Mouse (Mus musculus): Measurements from ENCODE around the gene Kctd17. TPM values are rescaled to one million over a fixed set of nuclear protein-coding genes. Genes with fewer than 3 reads are reported as not detected.
A peak's percentile ranks its signal among the peaks of the same experiment; 100 is the strongest.

Gene Kctd17
- polyA plus RNA-seq, 1 experiment: 90.6 TPM

- no peak overlapping the region for H3K27ac ChIP-seq (ENCODE audit: insufficient read depth, low read length)
- peak overlapping the region; percentile 63 for H3K4me3 ChIP-seq (ENCODE audit: insufficient read depth, low read length)
- H3K4me1 ChIP-seq (ENCODE audit: control insufficient read depth, insufficient read depth, low read length): peaks cover 3% of the 10 kb centered on the region; the same call in 1 of the 2 replicates
- TF ChIP-seq CTCF (IDR thresholded peaks at IDR 0.05; ENCODE audit: borderline replicate concordance, insufficient read depth, low read length) (no peak), POLR2A (IDR thresholded peaks at IDR 0.05; ENCODE audit: low read depth, low read length) (no peak)
Observed at GRCm38 (mm10) chr15:78429871-78430622, 1.7 kb downstream of the Kctd17 start.

GRCm38 (mm10) chr15:78430874-78431273 is 2.5 kb downstream of the Kctd17 start:
- peaks cover 3% of the 10 kb centered on the region; the same call in 1 of the 2 replicates for H3K4me1 ChIP-seq (ENCODE audit: control insufficient read depth, insufficient read depth, low read length)
- TF ChIP-seq POLR2A (IDR thresholded peaks at IDR 0.05; ENCODE audit: low read depth, low read length) (no peak), CTCF (IDR thresholded peaks at IDR 0.05; ENCODE audit: borderline replicate concordance, insufficient read depth, low read length) (no peak)
- H3K4me3 ChIP-seq (ENCODE audit: insufficient read depth, low read length): no peak overlapping the region
- no peak overlapping the region for H3K27ac ChIP-seq (ENCODE audit: insufficient read depth, low read length)

GRCm38 (mm10) chr15:78431541-78432121 is 3.3 kb downstream of the Kctd17 start:
- Histone ChIP-seq H3K27ac (ENCODE audit: insufficient read depth, low read length) (no peak overlapping the region), H3K4me3 (ENCODE audit: insufficient read depth, low read length) (no peak overlapping the region), H3K4me1 (ENCODE audit: control insufficient read depth, insufficient read depth, low read length) (peaks cover 3% of the 10 kb centered on the region; the same call in 1 of the 2 replicates)
- TF ChIP-seq POLR2A (IDR thresholded peaks at IDR 0.05; ENCODE audit: low read depth, low read length): no peak
- no peak for TF ChIP-seq CTCF (IDR thresholded peaks at IDR 0.05; ENCODE audit: borderline replicate concordance, insufficient read depth, low read length)

DNA sequence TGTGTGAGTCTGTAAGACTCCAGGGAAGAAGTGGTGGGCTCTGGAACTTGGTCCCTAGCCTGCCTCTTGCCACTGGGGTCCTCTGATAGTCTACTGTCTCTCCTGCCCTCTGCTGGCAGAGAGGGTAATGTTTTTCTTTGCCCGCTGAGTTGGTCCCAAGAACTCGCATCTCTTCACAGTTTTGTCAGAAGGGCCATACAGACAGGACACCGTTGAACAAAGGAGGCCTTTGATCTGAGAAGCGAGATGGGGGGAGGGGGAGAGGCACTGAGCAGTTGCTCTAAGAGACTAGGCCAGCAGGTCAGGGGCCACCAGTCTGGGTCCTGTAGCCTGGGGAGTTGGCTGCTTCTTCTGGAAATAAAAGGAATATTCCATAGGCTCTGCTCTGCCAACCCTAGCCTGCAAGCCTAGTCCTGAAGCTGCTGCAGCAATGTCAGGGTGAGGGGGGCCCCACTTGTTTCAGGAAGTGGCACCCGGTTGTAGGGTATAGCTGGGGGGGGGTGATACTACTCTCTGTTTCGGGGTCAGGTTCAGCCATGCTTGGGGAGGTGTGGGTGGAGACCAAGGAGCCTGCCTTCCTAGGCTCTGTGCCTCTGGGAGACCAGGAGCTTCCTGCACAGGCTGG is 6.6 kb downstream of the Kctd17 start:
- Histone ChIP-seq H3K4me3 (ENCODE audit: insufficient read depth, low read length) (no peak overlapping the region), H3K27ac (ENCODE audit: insufficient read depth, low read length) (no peak overlapping the region), H3K4me1 (ENCODE audit: control insufficient read depth, insufficient read depth, low read length) (peaks cover 3% of the 10 kb centered on the region)
- no peak for TF ChIP-seq CTCF (IDR thresholded peaks at IDR 0.05; ENCODE audit: borderline replicate concordance, insufficient read depth, low read length)

GRCm38 (mm10) chr15:78435681-78436080 is 7.3 kb downstream of the Kctd17 start:
- no peak overlapping the region for H3K4me3 ChIP-seq (ENCODE audit: insufficient read depth, low read length)
- no peak overlapping the region for H3K27ac ChIP-seq (ENCODE audit: insufficient read depth, low read length)
- no peaks in the 10 kb centered on the region; the same call in 1 of the 2 replicates for H3K4me1 ChIP-seq (ENCODE audit: control insufficient read depth, insufficient read depth, low read length)
- TF ChIP-seq POLR2A (IDR thresholded peaks at IDR 0.05; ENCODE audit: low read depth, low read length) (no peak), CTCF (IDR thresholded peaks at IDR 0.05; ENCODE audit: borderline replicate concordance, insufficient read depth, low read length) (no peak)

GRCm38 (mm10) chr15:78436380-78437192 is 8.2 kb downstream of the Kctd17 start:
- Histone ChIP-seq H3K4me1 (ENCODE audit: control insufficient read depth, insufficient read depth, low read length) (no peaks in the 10 kb centered on the region; the same call in 1 of the 2 replicates), H3K27ac (ENCODE audit: insufficient read depth, low read length) (peak overlapping the region; percentile 30; the same call in 1 of the 2 replicates), H3K4me3 (ENCODE audit: insufficient read depth, low read length) (no peak overlapping the region)
- TF ChIP-seq CTCF (IDR thresholded peaks at IDR 0.05; ENCODE audit: borderline replicate concordance, insufficient read depth, low read length) (no peak), POLR2A (IDR thresholded peaks at IDR 0.05; ENCODE audit: low read depth, low read length) (no peak)

GRCm38 (mm10) chr15:78437237-78438017 is 9.1 kb downstream of the Kctd17 start:
- peak overlapping the region; percentile 30 for H3K27ac ChIP-seq (ENCODE audit: insufficient read depth, low read length)
- no peaks in the 10 kb centered on the region; the same call in 1 of the 2 replicates for H3K4me1 ChIP-seq (ENCODE audit: control insufficient read depth, insufficient read depth, low read length)
- no peak overlapping the region for H3K4me3 ChIP-seq (ENCODE audit: insufficient read depth, low read length)
- TF ChIP-seq CTCF (IDR thresholded peaks at IDR 0.05; ENCODE audit: borderline replicate concordance, insufficient read depth, low read length): no peak
- TF ChIP-seq POLR2A (IDR thresholded peaks at IDR 0.05; ENCODE audit: low read depth, low read length): no peak

DNA sequence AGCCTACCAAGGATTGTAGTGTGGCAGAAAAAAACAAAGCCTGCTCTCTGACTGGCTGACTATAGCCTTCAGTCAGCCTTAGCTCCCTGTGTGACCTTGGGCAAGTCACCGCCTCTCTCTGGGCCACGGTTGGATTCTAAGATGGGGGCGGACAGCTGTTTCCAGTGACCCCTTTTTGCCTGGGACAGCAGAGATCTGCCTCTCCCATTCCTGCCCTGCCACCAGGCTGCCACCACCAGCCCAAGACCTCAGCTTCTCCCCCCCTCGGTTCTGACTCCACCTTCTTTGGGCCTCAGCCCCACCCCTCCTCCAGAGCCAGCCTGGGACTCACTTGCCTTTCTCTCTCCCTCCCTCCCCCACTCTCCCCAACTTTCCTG is 9.6 kb downstream of the Kctd17 start:
- Histone ChIP-seq H3K4me1 (ENCODE audit: control insufficient read depth, insufficient read depth, low read length) (no peaks in the 10 kb centered on the region; the same call in 1 of the 2 replicates), H3K27ac (ENCODE audit: insufficient read depth, low read length) (0 out of 2 replicates have a peak overlapping the region, but pooled peaks have one; percentile 30), H3K4me3 (ENCODE audit: insufficient read depth, low read length) (no peak overlapping the region)
- TF ChIP-seq CTCF (IDR thresholded peaks at IDR 0.05; ENCODE audit: borderline replicate concordance, insufficient read depth, low read length) (no peak), POLR2A (IDR thresholded peaks at IDR 0.05; ENCODE audit: low read depth, low read length) (no peak)

GRCm38 (mm10) chr15:78438505-78438904 is 10.1 kb downstream of the Kctd17 start:
- no peaks in the 10 kb centered on the region; the same call in 1 of the 2 replicates for H3K4me1 ChIP-seq (ENCODE audit: control insufficient read depth, insufficient read depth, low read length)
- H3K27ac ChIP-seq (ENCODE audit: insufficient read depth, low read length): no peak overlapping the region
- H3K4me3 ChIP-seq (ENCODE audit: insufficient read depth, low read length): no peak overlapping the region
- TF ChIP-seq POLR2A (IDR thresholded peaks at IDR 0.05; ENCODE audit: low read depth, low read length): no peak
- TF ChIP-seq CTCF (IDR thresholded peaks at IDR 0.05; ENCODE audit: borderline replicate concordance, insufficient read depth, low read length): no peak

Data from embryonic fibroblast, embryonic 13.5 days (primary cell).